Mouse (Mus musculus) cerebellum, postnatal 36 days (tissue): ENCODE data around the gene Tbc1d13.
"Not testable (repeated sequence)": the region's sequence is repeated elsewhere in the genome, so short reads cannot be mapped to it uniquely, and the experiment has no call there.

Source experiments
- DNase-seq, 2 experiments: peaks; one replicate each; pipeline ENCODE4 v3.0.0; 2021 to 2022; ENCODE audit warnings: mixed read lengths in 2 of 2

Tbc1d13 gene

GRCm38 (mm10) chr2:30131240-30131639, 2.3 kb upstream of the Tbc1d13 start:
- DNase-seq: not testable (repeated sequence)

DNA sequence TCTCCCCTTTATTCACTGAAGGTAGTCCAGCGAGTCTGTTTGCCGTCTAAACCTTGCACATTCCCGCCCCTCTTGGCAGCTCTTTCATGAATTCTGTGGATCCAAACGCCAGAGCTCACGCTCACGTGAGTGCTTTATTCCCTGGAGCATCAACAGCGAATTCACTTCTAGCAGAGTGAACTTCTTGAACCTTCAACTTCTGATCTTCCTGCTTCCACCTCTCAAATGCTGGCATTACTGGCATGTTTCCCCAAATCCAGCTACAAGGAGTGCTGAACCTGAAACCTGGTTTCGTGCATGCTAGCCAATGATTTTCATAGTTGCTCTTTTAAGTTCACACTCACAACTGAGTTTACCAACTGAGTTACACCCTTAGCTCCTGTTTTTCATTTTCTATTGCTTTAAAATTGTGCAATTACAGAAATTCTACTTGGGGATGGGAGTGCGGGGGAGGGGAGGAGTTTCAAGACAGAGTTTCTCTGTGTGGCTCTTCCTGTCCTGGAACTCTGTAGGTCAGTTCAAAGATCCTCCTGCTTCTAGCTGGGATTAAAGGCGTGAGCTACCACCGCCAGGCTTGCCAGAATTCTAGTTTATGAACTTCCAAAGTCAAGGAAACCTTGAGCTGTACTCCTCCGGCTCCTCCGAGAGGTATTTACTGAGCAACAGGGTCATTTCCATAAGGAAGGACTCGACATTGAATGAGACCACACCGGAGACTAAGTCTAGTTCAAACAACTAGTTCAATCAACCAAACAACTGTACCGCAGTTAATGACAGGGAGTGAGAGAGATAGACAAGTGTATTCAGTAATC, 539 bp upstream of the Tbc1d13 start:
- no peak for DNase-seq

DNA sequence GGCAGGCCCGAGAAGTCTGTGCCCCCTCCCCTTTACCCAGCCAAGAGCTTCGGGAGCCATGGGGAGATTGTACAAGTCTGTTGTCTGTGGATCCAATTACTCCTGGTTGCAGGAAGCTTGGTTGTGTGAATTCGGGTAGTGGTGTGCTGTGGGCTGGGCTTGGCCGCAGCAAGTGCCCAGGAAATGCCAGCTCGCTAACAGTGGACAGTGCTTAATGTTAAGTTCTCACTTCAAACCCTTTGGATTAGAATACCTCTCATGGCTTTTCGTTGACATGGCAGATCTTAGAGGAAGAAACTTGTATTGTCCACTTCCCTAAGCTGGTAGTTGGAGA, 799 bp downstream of the Tbc1d13 start:
- DNase-seq: no peak

DNA sequence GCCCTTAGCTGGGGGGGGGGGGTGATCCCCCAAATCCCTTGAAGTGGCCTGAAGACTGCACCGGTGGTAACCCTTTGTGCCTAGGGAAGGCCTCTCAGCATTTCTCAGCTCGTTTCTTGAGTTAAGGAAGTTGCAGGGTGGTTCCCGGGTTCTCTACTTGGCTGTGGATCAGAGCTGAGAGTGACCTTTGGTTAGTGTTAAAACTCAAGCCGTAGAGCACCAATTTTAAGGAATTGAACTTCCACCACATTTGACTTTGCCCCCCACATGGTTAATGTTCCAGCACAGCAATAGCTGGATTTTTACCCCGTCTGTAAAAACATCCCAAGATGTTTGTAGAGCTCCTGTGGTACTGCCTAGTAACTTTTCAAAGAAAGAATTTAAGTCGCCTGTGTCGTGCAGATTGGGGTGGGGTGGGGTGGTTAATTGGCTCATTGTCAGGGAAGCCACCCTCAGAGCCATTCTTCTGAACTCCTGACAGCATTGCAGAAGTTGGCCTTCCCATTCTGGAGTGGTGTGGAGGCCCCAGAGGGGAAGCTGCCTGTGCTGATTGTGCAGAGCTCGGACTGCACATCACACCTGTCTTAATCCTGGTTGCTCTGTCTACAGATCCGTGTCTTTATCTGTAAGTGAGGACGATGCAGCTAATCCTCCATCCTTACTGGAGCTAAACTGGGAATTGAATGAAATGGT, 1.5 kb downstream of the Tbc1d13 start:
- no peak for DNase-seq

- no peak for DNase-seq
These were observed 2.9 kb downstream of the Tbc1d13 start for GRCm38 (mm10) chr2:30136458-30136857.

- peak; percentile 78 for DNase-seq
These were observed 6.5 kb downstream of the Tbc1d13 start for GRCm38 (mm10) chr2:30140021-30140420.

- DNase-seq: no peak
These were observed 10.9 kb downstream of the Tbc1d13 start for GRCm38 (mm10) chr2:30144436-30144835.

- DNase-seq: no peak
These were observed 13.9 kb downstream of the Tbc1d13 start for GRCm38 (mm10) chr2:30147466-30147865.

DNA sequence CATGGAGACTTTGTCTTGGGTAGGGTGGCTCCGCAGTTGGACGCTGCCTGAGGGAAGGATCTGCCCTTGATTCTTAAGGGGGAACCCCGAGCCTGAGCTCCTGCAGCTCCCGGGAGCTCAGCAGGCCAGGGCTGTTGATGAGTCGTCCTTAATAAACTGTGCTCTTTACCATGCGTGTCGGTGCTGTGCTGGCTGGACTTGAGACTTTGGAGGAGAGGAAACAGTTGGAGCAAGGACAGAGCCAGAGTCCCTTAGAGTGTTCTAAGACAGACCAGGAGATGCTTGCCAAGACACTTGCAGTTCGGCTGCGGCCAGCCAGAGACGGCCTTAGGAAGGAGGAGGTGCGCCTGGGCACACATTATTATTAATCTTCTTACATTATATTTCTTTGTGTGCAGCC, 18.3 kb downstream of the Tbc1d13 start:
- no peak for DNase-seq

DNA sequence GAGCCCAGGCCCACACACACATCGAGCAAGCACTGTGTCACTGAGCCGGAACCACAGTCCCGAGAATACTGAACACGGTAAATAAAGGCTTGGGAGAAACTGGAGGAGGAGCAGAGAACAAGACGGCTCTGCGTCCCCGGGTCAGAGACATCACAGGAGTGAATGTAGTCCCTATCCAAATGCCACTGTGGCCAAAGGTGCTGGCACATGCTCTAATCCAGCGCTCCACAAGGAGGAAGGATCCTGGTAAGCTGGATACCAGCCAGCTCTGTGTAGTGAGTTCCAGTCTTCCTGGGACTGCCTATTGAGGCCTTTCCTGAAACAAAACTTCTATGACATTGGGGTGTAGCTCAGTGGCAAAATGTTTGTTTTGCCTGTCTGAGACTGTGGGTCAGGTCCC, 19.1 kb downstream of the Tbc1d13 start:
- no peak for DNase-seq

DNA sequence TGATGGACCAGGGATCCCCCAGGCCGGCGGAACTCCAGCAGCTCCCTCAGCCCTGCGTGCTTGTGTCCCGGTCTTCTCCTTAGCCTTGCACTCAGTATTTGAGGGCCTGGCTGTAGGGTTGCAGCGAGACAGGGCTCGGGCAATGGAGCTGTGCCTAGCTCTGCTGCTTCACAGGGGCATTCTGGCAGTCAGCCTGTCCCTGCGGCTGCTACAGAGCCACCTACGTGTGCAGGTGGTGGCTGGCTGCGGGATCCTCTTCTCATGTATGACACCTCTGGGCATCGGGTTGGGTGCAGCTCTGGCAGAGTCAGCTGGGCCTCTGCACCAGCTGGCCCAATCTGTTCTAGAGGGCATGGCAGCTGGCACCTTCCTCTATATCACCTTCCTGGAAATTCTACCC, 26.3 kb downstream of the Tbc1d13 start:
- not testable (repeated sequence) for DNase-seq

DNA sequence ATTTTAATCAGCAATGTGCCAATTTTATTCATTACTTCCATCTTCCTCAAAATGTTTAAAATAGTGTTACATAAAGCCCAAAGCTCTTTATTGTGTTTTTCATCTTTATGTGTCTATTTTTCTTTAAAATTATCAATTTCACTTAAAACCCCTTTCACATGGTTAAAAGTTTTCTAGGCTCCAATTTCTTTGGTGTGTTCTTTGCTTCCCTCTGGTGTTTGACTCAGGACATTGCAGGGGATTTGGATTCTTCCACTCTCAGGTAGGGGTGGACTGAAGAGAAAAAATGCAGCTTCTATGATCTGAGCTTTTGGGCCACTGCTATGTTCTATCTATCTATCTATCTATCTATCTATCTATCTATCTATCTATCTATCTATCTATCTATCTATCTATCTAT, 28.3 kb downstream of the Tbc1d13 start:
- peak in 1 of 2 experiments; percentile 44 for DNase-seq

DNA sequence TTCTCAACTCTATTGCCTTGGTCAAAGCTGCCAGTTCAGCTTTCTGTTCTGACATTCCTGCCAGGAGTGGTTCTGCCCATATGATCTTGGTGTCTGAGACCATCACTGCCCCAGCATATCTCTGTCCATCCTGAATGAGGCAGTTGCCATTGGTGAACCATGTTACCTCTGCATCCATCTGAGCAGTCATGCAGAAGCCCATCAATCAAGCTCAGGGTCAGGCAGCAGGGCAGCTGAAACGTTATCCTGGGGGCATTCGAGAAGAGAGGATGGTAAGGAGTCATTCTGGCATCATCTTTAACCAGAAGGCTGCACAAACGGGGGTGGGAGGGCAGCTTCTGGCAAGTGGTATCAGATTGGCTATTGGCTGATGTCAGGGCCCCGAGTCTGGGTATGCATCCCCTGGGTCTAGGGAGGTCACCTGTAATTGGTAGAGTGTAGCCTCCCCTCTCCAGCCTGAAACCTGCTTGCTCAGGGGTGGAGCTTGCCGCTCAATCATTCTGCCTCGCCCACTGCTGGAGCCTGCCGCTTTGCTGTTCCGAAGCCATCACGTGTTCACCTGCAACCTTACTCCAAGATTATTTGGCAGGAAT, 30.9 kb downstream of the Tbc1d13 start:
- no peak for DNase-seq

DNA sequence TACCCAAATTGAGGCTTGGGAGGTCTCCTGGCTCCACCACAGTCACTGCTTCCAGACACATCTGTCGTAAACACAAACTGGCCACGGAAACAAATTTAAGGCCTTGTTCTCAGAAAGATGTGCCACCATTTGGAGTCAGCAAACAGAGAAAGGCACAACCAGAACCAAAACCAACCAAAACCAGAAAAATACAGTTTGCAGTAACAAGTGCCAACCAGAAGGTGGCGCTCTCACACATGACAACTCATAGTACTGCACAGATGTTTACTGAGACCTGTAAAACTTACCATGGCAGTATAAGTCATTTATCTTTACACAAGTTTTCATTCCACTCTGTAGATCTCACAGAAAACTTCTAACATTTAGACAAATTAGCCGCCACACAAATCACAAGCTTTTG, 33.1 kb downstream of the Tbc1d13 start:
- no peak for DNase-seq

DNA sequence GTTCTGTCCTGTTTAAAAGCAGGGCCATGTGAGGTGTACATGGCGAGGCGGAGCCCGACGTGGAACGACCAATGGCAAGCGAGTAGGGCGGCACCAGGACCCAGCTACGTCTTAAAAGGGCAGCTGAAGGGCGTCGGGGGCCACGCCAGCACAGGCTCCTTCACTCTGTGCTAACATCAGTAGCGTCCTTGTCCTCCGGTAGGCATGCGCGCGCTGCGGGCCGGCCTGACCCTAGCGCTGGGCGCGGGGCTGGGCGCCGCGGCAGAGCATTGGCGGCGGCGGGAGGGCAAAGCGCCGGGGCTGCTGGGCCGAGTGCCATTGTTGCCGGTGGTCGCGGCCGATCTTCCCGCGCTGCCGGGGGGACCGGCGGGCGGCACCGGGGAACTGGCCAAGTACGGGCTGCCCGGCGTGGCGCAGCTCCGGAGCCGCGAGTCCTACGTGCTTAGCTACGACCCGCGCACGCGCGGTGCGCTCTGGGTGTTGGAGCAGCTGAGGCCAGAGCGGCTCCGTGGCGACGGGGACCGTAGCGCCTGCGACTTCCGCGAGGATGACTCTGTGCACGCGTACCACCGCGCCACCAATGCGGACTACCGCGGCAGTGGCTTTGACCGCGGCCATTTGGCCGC, 37.9 kb downstream of the Tbc1d13 start, which contains the start of gene Endog:
TSS of gene Endog (plus strand) at position 123 of the 626 bp plus-strand sequence.
- peak; percentile 93 for DNase-seq

GRCm38 (mm10) chr2:30171997-30172382, 38.4 kb downstream of the Tbc1d13 start:
- DNase-seq: no peak

- peak in 1 of 2 experiments; percentile 21 for DNase-seq
These were observed 40.1 kb downstream of the Tbc1d13 start for GRCm38 (mm10) chr2:30173541-30174240.

- DNase-seq: no peak
These were observed 42.4 kb downstream of the Tbc1d13 start for GRCm38 (mm10) chr2:30175897-30176296.

DNA sequence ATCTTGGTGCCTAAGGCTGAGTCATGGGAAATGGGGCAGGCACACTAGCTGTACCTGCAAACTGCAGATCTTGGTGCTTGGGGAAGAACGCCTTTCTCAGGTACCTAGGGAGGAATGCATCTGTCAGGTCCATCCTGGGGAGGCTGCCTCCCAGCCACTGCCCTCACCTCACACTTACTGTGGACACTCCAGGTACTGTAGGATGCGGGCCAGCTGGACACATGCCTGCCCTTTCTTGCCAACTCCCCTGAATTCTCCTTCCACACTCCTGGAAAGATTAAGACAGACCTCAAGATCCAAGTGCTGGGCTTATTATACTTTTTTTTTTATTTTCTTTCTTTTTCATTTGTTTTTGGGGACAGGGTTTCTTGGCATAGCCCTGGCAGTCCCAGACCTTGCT, 43.0 kb downstream of the Tbc1d13 start:
- peak in 1 of 2 experiments; percentile 19 for DNase-seq

DNA sequence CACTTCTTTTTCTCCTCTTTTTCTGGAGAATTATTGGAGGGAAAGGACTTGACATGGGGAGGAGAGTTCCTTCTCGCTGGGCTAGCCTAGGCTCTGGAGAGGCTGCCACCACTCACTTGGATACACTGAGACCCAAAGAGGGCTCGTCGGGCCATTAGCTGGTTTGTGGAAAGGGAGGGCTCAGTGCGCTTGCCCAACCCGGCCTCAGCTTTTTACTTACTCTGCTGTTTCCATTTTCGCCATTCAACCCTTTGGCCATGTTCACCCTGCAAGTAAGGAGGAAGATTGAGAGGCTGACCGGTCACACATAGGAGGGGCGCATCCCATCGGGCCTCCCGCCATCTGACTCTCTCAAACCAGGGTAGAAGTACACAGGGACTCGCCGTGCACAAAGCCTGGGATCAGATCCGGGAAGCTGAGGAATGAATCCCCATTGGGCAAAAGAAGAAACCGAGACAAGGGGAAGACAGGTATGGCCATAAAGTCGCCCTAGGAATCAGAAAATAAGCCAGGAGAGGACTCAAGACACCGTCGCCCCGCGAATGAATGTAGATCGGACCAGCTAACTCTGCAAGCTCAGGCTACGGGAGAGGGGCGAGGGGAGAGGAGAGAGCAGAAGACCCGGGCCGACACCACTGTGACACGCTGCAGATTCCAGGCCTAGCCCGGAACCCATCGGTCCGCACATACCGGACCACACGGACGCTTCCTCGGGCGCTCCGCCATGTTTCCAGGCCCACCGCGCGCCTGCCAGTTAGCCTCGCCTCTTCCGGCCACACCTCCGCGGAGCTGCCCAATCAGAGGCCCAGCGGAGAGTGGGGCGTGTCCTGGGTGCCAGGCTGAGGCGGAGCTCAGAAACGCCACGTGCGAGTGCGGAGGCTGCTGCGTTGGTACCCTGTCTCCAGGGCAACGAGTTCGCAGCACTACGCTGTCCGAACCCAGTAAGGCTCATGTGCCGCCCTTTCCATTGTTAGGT, 44.4 kb downstream of the Tbc1d13 start, which contains the start of gene Spout1:
TSS of gene Spout1 (minus strand) at position 760 of the 976 bp plus-strand sequence.
- peak; percentile 91 to 96 for DNase-seq

GRCm38 (mm10) chr2:30178711-30179110, 45.2 kb downstream of the Tbc1d13 start:
- not testable (repeated sequence) for DNase-seq
